Mouse (Mus musculus): ENCODE measurements around the gene 1700037H04Rik. TPM values are rescaled to one million over a fixed set of nuclear protein-coding genes. Genes with fewer than 3 reads are reported as not detected.

The 1700037H04Rik gene
- polyA plus RNA-seq (2015; fragmentation: Nextera tagmentation; extraction: Ambion mirVana): 89.6 and 92.2 TPM in 2 replicates

DNA sequence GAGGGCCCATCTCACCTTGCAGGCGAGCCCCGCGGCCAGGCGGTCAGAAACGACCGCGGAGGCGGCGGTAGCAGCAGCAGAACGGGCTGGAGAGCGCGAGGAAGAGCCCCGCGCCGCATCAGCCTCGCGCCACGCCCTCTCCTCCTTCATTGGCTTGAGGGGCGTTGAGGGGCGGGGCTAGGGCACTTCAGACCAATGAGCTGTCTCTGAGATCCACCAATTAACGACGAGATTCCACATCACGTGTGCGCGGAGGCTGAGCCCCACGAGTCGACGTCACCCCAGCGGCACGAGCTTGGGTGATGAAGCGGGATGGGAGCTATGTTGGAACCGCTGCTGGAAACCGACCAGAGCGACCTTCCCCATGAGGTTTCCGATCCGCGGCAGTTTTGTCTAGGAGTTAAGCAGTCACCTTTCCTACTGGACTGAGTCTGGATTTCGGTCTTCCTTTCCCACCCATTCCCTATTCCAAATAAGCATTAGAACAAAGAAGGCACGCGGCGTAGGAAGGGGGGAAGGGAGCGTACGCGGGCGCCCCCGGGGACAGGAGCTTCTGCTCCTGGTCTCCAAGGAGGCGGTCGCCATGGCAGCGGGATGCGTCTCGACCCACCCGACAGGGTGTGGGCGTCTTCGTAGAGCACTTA, at the start of gene 1700037H04Rik:
Gene 1700037H04Rik, minus strand, starts transcription at position 144 of the 644 bp plus-strand sequence.
- peak within 1 kb of the TSS; percentile 97 for H3K27ac ChIP-seq
- ATAC-seq: peak; percentile 96
- under 1% methylated on average over 54 of the region's 54 CpGs for WGBS
- peak within 1 kb of the TSS; percentile 83 for H3K9ac ChIP-seq (replicated peaks)
- peak within 1 kb of the TSS; percentile 79 for H3K4me2 ChIP-seq (replicated peaks)
- peaks cover 44% of the 10 kb centered on the region for H3K4me1 ChIP-seq (replicated peaks)
- H3K9me3 ChIP-seq: no peaks in the 10 kb centered on the region
- no peaks in the 10 kb centered on the region for H3K27me3 ChIP-seq
- H3K4me3 ChIP-seq (replicated peaks): peak within 1 kb of the TSS; percentile 68
- H3K36me3 ChIP-seq: peaks cover 6% of the 10 kb centered on the region; the same call in 1 of the 2 replicates

- H3K27ac ChIP-seq: peak overlapping the region; percentile 88
- ATAC-seq: peak; percentile 32; the same call in 1 of the 2 replicates
- 79% methylated on average over 4 of the region's 4 CpGs for WGBS
- H3K4me1 ChIP-seq (replicated peaks): peaks cover 23% of the 10 kb centered on the region
- H3K9ac ChIP-seq (replicated peaks): peak overlapping the region; percentile 73
- H3K4me2 ChIP-seq (replicated peaks): peak overlapping the region; percentile 67
- H3K9me3 ChIP-seq: no peaks in the 10 kb centered on the region
- H3K27me3 ChIP-seq: no peaks in the 10 kb centered on the region
- H3K4me3 ChIP-seq (replicated peaks): peak overlapping the region; percentile 60
- H3K36me3 ChIP-seq: peaks cover 18% of the 10 kb centered on the region
Measured at GRCm38 (mm10) chr2:131209125-131209795, 49.4 kb upstream of the 1700037H04Rik start.

GRCm38 (mm10) chr2:131208356-131208755, 48.5 kb upstream of the 1700037H04Rik start:
- 97% methylated on average over 2 of the region's 2 CpGs for WGBS

DNA sequence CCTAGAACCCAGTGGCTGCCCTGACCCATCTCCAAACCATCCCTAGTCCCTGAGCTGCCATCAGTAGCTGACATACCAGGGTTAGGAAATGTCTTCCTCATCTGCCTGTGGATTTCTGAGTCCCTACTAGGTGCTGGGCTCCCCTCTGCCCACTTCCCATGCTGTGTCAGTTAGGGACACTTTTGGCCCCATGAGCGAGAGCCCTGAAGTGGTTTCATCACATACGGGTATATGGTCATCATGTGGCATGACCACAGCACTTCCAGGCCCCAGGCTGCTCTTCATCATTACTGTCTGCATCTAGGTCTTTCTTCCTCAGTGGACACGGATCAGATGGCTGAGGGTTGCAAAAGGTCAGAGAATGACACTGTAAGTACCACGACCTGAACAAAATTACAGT, 46.9 kb upstream of the 1700037H04Rik start, which contains the start of gene Ap5s1:
Gene Ap5s1, plus strand, starts transcription at position 301 of the 400 bp plus-strand sequence.
- no peaks in the 10 kb centered on the region for H3K27me3 ChIP-seq
- no peak for ATAC-seq
- WGBS: 91% methylated on average over 4 of the region's 4 CpGs

More at GRCm38 (mm10) chr2:131208356-131208755, 48.5 kb upstream of the 1700037H04Rik start:
- Histone ChIP-seq H3K4me1 (replicated peaks) (peaks cover 19% of the 10 kb centered on the region), H3K9me3 (no peaks in the 10 kb centered on the region), H3K27ac (no peak overlapping the region), H3K27me3 (no peaks in the 10 kb centered on the region), H3K4me2 (replicated peaks) (no peak overlapping the region), H3K9ac (replicated peaks) (no peak overlapping the region), H3K4me3 (replicated peaks) (no peak overlapping the region), H3K36me3 (peaks cover 11% of the 10 kb centered on the region)
- ATAC-seq: no peak

DNA sequence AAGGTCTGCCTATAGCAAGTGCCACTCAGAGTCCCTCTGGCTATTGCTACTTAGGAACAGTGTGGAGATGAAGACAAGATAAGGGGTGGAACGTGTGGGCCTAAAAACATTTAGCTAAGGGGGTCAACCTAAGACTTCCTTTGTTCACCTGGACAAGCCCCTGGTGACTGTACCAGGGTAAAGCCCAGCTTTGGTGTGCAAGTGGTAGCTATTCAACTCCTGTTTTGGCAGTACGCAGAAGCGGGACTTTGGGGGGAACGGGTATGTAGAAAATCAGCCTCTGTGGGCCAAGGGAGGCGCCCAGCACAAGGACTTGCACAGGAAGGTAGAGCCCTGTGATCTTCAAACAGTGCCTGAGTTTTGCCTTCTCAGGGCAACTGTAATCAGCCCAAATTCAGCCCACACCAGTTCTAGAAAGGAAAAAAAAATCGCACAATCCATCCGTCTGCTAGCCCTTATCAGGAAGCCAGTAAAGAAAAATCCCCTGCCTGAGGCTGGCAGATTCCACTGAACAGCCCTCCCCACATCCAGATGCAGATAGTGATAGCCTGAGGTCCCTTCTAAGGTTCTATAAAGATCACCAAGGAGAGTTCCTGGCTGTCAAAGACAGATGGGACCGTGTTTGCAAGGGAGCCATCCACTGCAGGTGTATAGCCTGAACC, 45.8 kb upstream of the 1700037H04Rik start:
- ATAC-seq: no peak
- WGBS: 87% methylated on average over 8 of the region's 8 CpGs
- H3K9ac ChIP-seq (replicated peaks): no peak overlapping the region

More for the DNA sequence above, 46.9 kb upstream of the 1700037H04Rik start, which contains the start of gene Ap5s1:
- Histone ChIP-seq H3K4me1 (replicated peaks) (peaks cover 16% of the 10 kb centered on the region), H3K9me3 (no peaks in the 10 kb centered on the region), H3K9ac (replicated peaks) (no peak within 1 kb of the TSS), H3K4me3 (replicated peaks) (no peak within 1 kb of the TSS), H3K36me3 (no peaks in the 10 kb centered on the region), H3K27ac (no peak within 1 kb of the TSS), H3K4me2 (replicated peaks) (no peak within 1 kb of the TSS)

GRCm38 (mm10) chr2:131204410-131204981, 44.6 kb upstream of the 1700037H04Rik start:
- no peaks in the 10 kb centered on the region for H3K27me3 ChIP-seq

More for the DNA sequence above, 45.8 kb upstream of the 1700037H04Rik start:
- H3K27ac ChIP-seq: no peak overlapping the region
- no peaks in the 10 kb centered on the region for H3K27me3 ChIP-seq
- H3K4me3 ChIP-seq (replicated peaks): no peak overlapping the region
- no peaks in the 10 kb centered on the region for H3K9me3 ChIP-seq
- peaks cover 7% of the 10 kb centered on the region for H3K4me1 ChIP-seq (replicated peaks)
- no peak overlapping the region for H3K4me2 ChIP-seq (replicated peaks)
- no peaks in the 10 kb centered on the region for H3K36me3 ChIP-seq

GRCm38 (mm10) chr2:131203816-131204409, 44.0 kb upstream of the 1700037H04Rik start:
- 91% methylated on average over 6 of the region's 6 CpGs for WGBS
- Histone ChIP-seq H3K4me3 (replicated peaks) (no peak overlapping the region), H3K4me1 (replicated peaks) (no peaks in the 10 kb centered on the region), H3K9me3 (no peaks in the 10 kb centered on the region), H3K4me2 (replicated peaks) (no peak overlapping the region), H3K27me3 (no peaks in the 10 kb centered on the region), H3K36me3 (peaks cover 10% of the 10 kb centered on the region), H3K27ac (no peak overlapping the region), H3K9ac (replicated peaks) (no peak overlapping the region)
- ATAC-seq: no peak

More at GRCm38 (mm10) chr2:131204410-131204981, 44.6 kb upstream of the 1700037H04Rik start:
- Histone ChIP-seq H3K27ac (no peak overlapping the region), H3K4me3 (replicated peaks) (no peak overlapping the region), H3K9ac (replicated peaks) (no peak overlapping the region), H3K4me2 (replicated peaks) (no peak overlapping the region), H3K4me1 (replicated peaks) (peaks cover 4% of the 10 kb centered on the region), H3K9me3 (no peaks in the 10 kb centered on the region), H3K36me3 (peaks cover 6% of the 10 kb centered on the region)
- 66% methylated on average over 7 of the region's 7 CpGs for WGBS
- ATAC-seq: 0 out of 2 replicates have a peak, but pooled peaks have one; percentile 21

GRCm38 (mm10) chr2:131201262-131201661, 41.4 kb upstream of the 1700037H04Rik start:
- no peak overlapping the region for H3K4me3 ChIP-seq (replicated peaks)
- no peak overlapping the region for H3K9ac ChIP-seq (replicated peaks)
- H3K27ac ChIP-seq: no peak overlapping the region
- no peaks in the 10 kb centered on the region for H3K27me3 ChIP-seq
- no peaks in the 10 kb centered on the region; the same call in 1 of the 2 replicates for H3K4me1 ChIP-seq (replicated peaks)
- H3K4me2 ChIP-seq (replicated peaks): no peak overlapping the region
- H3K36me3 ChIP-seq: peaks cover 26% of the 10 kb centered on the region
- ATAC-seq: no peak
- 99% methylated on average over 3 of the region's 3 CpGs for WGBS
- H3K9me3 ChIP-seq: no peaks in the 10 kb centered on the region

DNA sequence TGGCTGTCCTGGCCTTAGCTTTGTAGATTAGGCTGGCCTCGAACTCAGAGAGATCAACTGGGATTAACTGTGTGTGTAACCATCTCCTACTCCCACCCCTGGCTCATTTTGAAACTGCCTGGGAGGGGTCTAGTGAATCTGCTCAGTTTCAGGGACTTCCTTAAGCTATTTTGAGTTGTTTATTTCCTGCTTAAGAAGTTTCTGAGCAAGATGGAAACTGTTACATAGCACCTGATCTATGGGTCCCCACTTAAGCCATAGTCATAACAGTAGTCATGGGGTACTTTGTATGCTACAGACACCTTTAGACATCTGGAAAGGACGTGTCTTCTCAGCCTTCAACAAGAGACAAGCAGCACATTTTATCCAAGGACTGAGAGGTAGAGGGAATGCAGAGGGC, 40.8 kb upstream of the 1700037H04Rik start:
- Histone ChIP-seq H3K27me3 (no peaks in the 10 kb centered on the region), H3K27ac (no peak overlapping the region), H3K4me1 (replicated peaks) (no peaks in the 10 kb centered on the region; the same call in 1 of the 2 replicates), H3K4me3 (replicated peaks) (no peak overlapping the region), H3K9me3 (no peaks in the 10 kb centered on the region), H3K9ac (replicated peaks) (no peak overlapping the region), H3K4me2 (replicated peaks) (no peak overlapping the region), H3K36me3 (peaks cover 26% of the 10 kb centered on the region)
- no peak for ATAC-seq
- WGBS: 76% methylated on average over 2 of the region's 2 CpGs

- WGBS: 94% methylated on average over 16 of the region's 16 CpGs
- no peak overlapping the region for H3K9ac ChIP-seq (replicated peaks)
Measured at GRCm38 (mm10) chr2:131196606-131197316, 36.9 kb upstream of the 1700037H04Rik start.

DNA sequence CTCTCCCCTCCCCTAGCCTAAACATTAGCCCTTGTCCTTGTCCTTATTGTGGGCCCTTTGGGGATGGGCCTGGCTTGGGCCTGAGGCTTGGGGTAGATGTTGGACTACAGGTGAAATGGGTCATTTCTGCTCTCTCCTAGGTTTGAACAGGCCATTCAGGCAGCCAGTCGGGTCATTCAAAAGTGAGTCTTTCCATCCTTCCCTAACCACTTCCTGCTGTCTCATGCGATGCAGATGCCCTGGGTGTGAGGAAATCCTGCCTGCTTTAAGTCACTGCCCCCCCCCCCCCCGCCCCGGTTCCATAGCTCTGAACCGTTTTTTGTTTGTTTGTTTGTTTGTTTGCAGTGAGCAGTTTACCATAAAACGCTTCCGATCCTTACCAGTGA, 31.1 kb upstream of the 1700037H04Rik start:
- no peak overlapping the region for H3K4me3 ChIP-seq (replicated peaks)
- H3K4me1 ChIP-seq (replicated peaks): peaks cover 52% of the 10 kb centered on the region
- no peaks in the 10 kb centered on the region for H3K27me3 ChIP-seq
- H3K9ac ChIP-seq (replicated peaks): no peak overlapping the region
- 54% methylated on average over 7 of the region's 7 CpGs for WGBS
- H3K36me3 ChIP-seq: peaks cover 31% of the 10 kb centered on the region
- H3K27ac ChIP-seq: peak overlapping the region; percentile 78
- H3K9me3 ChIP-seq: no peaks in the 10 kb centered on the region
- no peak for ATAC-seq
- H3K4me2 ChIP-seq (replicated peaks): no peak overlapping the region

More at GRCm38 (mm10) chr2:131196606-131197316, 36.9 kb upstream of the 1700037H04Rik start:
- H3K27me3 ChIP-seq: no peaks in the 10 kb centered on the region
- H3K4me3 ChIP-seq (replicated peaks): no peak overlapping the region
- H3K4me1 ChIP-seq (replicated peaks): peaks cover under 1% of the 10 kb centered on the region
- no peak; the same call in 1 of the 2 replicates for ATAC-seq
- no peaks in the 10 kb centered on the region for H3K9me3 ChIP-seq
- no peak overlapping the region for H3K27ac ChIP-seq
- H3K36me3 ChIP-seq: peaks cover 57% of the 10 kb centered on the region
- H3K4me2 ChIP-seq (replicated peaks): no peak overlapping the region

All from midbrain, embryonic 13.5 days (tissue).